Mouse (Mus musculus) CD4-positive naive resting alpha-beta T cell, adult 76 days (primary cell): ENCODE results near the gene Pigv. TPM values are rescaled to one million over a fixed set of nuclear protein-coding genes. Genes with fewer than 3 reads are reported as not detected.

Experiments
- total RNA-seq: library from RNA; stranded (reverse); gene quantifications from one replicate; pipeline ENCODE4 v1.2.4, GENCODE M21; 2023

The Pigv gene
- total RNA-seq, result 13.4 TPM

DNA sequence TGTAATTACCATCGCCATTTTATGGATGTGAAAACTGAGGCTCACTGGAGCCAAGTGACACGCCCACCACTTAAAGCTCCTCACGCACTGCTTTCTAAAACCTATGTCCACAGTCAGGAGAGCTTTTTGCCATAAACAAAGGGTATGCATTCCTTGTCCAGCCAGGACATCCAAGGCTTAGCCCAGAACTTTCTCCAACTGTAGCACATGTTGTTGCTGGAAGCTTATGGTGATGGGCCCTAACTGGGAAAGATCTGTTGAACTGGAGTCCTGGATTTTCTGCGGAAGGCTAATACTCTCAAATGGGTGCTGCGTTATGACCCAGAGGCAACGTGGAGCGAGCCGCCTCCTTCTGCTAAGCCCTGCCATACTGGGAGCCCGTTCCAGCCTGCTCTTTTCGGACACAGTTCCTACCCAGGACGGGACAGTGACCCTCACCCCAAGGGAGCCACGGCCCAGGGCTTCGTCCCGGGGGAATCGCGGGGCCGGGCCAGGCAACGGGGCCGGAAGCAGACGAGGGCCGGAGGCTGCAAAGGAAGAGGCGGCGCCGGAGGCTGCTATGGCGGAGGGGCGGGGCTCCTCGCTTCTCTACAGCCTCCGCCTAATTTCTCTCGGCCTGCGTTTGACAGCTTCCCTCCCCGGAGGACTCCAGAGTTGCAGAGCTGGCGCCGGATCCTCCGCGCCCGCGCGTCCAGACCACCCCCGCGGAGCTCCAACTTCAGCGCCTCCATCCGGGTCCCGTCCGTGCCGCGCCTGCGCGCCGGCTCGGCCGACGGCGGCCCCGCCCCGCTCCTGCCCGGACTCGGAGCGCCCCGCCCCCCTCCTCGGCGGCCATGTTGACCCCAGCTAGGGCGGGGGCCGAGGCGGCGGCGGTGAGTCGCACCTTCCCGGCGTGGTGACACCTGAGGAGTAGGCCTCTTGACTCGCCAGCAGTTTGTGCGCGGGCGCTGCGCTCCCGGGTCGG is at the start of gene Pigv:
Pigv (minus strand) TSS at position 767 of the 964 bp plus-strand sequence.

DNA sequence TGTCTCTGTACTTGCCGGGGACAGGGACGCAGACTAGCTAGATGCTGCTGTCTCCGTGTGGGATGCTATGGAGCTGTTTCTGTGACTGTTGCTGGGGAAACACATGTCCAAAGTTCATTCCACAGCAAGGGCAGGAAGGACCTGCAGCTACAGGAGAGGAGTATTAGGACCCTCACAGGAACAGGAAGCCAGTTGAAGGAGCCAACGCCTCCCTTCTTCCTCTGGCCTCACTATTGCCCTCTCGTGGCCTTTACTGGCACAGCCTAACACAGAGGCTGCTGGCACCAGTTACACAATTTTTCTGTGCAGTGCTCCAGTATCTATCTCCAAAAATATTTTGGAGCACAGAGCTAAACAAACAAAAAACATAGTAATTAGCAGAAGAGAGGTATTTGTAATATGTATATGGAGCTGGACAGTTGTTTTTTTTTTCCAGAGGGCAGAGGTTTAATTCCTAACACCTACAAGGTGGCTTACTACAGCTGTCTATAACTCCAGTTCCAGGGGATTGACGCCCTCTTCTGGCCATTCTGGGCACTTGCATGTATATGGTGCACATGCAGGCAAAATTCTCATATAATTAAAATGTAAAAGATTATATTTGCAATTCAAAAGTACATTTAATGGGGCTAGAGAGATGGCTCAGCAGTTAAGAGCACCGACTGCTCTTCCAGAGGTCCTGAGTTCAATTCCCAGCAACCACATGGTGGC is 22.3 kb downstream of the Pigv start, which contains the start of gene Zdhhc18:
Zdhhc18 (minus strand) TSS at position 166 of the 711 bp plus-strand sequence.

Other genes starting within 250 kb of the Pigv start
- not detected for gene Tent5b, start 192.5 kb downstream of the Pigv start, total RNA-seq
- gene Trnp1, start 174.1 kb downstream of the Pigv start, total RNA-seq, result 0.91 TPM
- gene Kdf1, start 153.7 kb downstream of the Pigv start, total RNA-seq, result 0.53 TPM
- gene Nudc, start 126.7 kb downstream of the Pigv start, total RNA-seq, result 77.9 TPM
- not detected for gene Nr0b2, start 119.3 kb downstream of the Pigv start, total RNA-seq
- 30.0 TPM for gene Gpatch3, start 97.9 kb downstream of the Pigv start, total RNA-seq
- gene Gpn2, start 88.3 kb downstream of the Pigv start, total RNA-seq, result 21.9 TPM
- 60.9 TPM for gene Sfn, start 70.5 kb downstream of the Pigv start, total RNA-seq
- 240 TPM for gene Zdhhc18, start 22.5 kb downstream of the Pigv start, total RNA-seq
- gene Arid1a, start 84.1 kb upstream of the Pigv start, total RNA-seq, result 304 TPM
- 101 TPM for gene Rps6ka1, start 215.2 kb upstream of the Pigv start, total RNA-seq